Mouse (Mus musculus): ENCODE data around the gene Pnpla1. TPM values are rescaled to one million over a fixed set of nuclear protein-coding genes. Genes with fewer than 3 reads are reported as not detected.

Gene Pnpla1
- not detected for polyA plus RNA-seq (2012; fragmentation: generic; extraction: Trizol)

DNA sequence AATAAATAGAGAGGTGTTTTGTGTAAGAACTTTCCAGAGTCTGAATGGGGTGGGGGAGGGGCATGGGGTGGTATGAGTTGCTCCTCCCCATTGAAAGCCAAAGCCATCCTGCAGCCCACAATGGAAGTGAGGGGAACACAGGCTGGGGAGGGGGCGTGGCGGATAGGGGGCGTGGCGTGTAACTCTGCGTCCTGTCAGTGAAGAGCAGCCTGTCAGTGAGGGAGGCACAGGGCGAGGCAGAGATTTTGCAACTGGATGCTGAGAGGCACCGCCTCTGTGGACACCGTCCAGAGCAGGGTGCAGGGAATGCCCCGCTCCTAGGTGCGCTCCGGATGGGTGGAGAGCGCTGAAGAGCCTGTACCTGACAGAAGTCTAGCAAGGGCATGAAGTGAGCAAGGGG lies at the start of gene Pnpla1:
Gene Pnpla1 (plus strand): TSS at position 207 of the 400 bp plus-strand sequence.

DNA sequence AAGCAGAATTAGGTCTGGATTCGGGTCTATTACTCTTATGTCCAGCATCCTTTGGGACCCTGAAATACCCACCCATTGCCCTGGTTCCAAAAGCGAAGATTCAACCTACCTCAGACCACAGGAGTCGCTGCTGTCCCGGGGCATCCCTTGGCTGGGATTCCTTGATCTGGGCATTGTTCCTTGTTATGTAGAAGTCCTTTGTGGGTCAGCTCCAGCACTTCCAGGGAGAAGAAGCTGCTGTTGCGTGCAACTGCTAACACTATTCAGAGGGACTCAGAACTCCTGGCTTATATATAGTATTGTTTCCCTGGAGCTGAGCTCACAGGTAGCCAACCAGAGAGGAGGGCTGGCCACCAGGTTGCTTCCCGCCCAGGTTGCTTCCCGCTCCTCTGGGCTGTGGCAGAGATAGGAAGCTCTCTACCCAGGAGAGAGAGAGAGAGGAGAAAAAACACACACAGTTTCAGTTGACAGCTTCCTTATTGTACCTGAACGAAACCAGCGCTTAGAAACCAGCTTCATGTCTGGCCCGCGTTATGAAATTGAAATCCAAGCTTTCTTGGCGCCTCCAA lies 56.9 kb downstream of the Pnpla1 start, which contains the start of gene 4930539E08Rik:
Gene 4930539E08Rik (minus strand): TSS at position 265 of the 569 bp plus-strand sequence.

Other genes starting within 250 kb of the Pnpla1 start
- 10 to 100 TPM; 10.3 to 19.5 TPM for gene Srpk1, start 235.7 kb upstream of the Pnpla1 start, polyA plus RNA-seq (2012; fragmentation: generic; extraction: Trizol)
- gene Slc26a8, start 168.2 kb upstream of the Pnpla1 start, polyA plus RNA-seq (2012; fragmentation: generic; extraction: Trizol) = under 1 TPM in 1 of 2 experiments, not detected in 1; 0.42 TPM
- gene Mapk14, start 167.1 kb upstream of the Pnpla1 start, polyA plus RNA-seq (2012; fragmentation: generic; extraction: Trizol) = 10 to 100 TPM; 11.2 to 33.1 TPM
- gene AC170998.1, start 132.3 kb upstream of the Pnpla1 start, polyA plus RNA-seq (2012; fragmentation: generic; extraction: Trizol) = under 1 TPM in 1 of 2 experiments, not detected in 1; 0.20 TPM
- gene Mapk13, start 89.1 kb upstream of the Pnpla1 start, polyA plus RNA-seq (2012; fragmentation: generic; extraction: Trizol) = under 1 TPM in 1 of 2 experiments, not detected in 1; 0.22 TPM
- gene Brpf3, start 57.3 kb upstream of the Pnpla1 start, polyA plus RNA-seq (2012; fragmentation: generic; extraction: Trizol) = 10 to 100 TPM in 1 of 2 experiments, 1 to 10 TPM in 1; 4.2 to 16.9 TPM
- under 1 TPM; under 0.01 to 0.01 TPM for gene 4930539E08Rik, start 56.9 kb downstream of the Pnpla1 start, polyA plus RNA-seq (2012; fragmentation: generic; extraction: Trizol)
- not detected for gene Pxt1, start 85.4 kb downstream of the Pnpla1 start, polyA plus RNA-seq (2012; fragmentation: generic; extraction: Trizol)
- gene Kctd20, start 93.5 kb downstream of the Pnpla1 start, polyA plus RNA-seq (2012; fragmentation: generic; extraction: Trizol) = 10 to 100 TPM; 14.4 to 51.0 TPM
- gene Stk38, start 149.6 kb downstream of the Pnpla1 start, polyA plus RNA-seq (2012; fragmentation: generic; extraction: Trizol) = 10 to 100 TPM in 1 of 2 experiments, 1 to 10 TPM in 1; 5.5 to 66.1 TPM
- gene Srsf3, start 174.2 kb downstream of the Pnpla1 start, polyA plus RNA-seq (2012; fragmentation: generic; extraction: Trizol) = 100 to 1,000 TPM in 1 of 2 experiments, 10 to 100 TPM in 1; 33.1 to 103 TPM
- gene Cdkn1a, start 232.6 kb downstream of the Pnpla1 start, polyA plus RNA-seq (2012; fragmentation: generic; extraction: Trizol) = 100 to 1,000 TPM; 177 to 319 TPM

Data from C3H10T1/2 (cell line).